Mouse (Mus musculus): ENCODE measurements around the gene P3h1.

The P3h1 gene

DNA sequence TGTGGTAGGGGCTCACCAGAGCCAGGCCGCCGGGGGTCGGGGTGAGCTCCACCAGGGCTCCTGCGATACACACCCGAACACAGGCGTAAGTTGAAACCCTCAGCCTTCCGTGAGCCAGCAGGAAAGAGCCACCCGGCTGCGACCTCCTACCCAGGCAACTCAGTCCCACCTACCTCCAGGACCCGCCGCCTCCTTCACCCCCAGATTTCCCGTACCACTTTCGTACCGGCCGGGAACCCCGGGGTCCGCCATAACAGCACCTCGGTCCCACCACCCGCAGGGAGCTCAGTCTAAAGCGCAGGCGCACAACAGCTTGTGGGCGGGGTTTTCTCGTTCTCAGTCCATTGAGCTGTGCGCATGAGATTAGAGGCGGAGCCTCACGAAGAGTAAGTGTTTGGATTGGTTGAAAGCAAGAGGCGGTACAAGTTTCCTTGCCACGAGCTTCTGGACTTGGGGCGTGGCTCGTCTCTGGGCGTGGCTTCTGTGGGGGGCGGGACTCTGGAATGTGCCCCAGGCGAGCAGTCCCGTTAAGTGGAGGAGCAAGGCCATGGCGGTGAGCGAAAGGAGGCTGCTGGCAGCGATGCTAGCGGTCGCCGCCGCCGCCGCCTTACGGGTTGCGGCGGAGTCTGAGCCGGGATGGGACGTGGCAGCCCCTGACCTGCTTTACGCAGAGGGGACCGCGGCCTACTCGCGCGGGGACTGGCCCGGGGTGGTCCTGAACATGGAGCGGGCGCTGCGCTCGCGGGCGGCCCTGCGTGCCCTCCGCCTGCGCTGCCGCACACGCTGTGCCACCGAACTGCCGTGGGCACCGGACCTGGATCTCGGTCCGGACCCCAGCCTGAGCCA lies at the start of gene P3h1, which contains the start of gene AU022252:
TSS of gene P3h1 (plus strand) at position 506 of the 846 bp plus-strand sequence.
TSS of gene AU022252 (minus strand) at position 303 of the 846 bp plus-strand sequence.
- peak; percentile 99 for DNase-seq

DNA sequence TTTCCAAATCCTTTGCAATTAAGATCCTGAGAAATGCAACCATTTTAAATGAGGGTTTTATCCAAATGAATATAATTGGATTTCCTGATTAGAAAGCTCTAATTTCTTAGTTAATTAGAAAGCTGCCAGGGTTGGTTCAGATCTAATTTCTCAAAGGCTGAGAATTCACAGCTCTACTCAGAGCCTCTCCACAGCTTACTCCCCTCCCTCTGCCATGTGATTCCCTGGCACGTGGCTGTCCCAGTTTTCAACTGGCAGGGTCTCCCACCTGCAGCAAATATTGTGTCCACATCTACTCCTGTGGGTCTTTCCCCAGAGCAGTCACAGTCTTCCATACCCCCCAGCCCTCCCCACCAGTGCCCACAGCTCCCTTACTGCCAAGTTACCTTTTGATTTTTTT lies 49.2 kb upstream of the P3h1 start:
- DNase-seq: no peak

DNA sequence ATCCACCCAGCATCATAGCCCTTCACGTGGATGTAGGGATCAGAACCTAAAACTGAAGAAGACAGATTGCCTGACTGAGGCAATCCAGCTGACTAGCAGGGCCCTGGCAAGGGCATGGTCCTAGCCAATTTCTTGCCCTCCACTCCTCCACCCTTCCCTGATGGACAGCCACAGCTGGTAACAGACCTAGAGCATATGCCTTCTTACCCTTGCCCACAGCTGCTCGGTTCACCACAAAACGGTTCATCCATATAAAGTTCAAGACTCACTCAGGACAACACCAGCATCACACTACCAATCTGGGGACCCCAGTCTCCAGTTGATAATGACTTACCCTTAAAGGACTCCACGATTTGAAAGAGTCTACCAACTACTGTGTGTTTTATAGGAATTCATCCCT lies 46.9 kb upstream of the P3h1 start:
- no peak for DNase-seq

DNA sequence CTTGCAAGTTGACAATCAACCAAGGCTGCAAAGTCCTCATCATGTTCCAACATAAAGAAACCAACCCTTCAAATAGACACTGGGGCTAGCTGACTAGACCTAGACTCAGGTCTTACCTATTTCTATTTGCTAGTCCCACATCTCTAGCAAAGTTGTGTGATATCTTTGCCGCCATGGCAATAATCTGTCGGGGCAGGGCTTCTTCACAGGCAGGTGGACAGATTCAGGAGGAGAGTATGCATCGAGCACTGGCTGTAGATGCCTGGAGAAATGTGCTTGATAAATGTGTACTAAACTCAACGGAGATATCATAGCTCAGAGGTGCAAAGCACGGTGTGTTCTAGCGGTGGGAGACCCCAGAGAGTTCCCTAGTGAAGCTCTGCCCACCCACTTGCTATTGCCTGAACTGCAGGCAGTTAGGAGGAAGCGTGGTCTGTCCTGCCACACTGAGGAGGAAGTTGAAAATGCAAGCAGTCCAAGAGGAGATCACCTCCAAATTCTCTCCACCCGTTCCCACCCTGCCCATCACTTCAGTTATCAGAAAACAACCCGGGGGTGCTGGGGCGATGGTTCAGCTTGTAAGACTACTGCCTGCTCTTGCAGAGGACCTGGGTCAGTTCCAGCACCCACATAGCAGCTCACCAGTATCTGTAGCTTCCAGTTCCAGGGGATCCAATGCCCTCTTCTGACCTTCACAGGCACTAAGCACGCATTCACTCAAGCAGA lies 44.5 kb upstream of the P3h1 start:
- DNase-seq: no peak

DNA sequence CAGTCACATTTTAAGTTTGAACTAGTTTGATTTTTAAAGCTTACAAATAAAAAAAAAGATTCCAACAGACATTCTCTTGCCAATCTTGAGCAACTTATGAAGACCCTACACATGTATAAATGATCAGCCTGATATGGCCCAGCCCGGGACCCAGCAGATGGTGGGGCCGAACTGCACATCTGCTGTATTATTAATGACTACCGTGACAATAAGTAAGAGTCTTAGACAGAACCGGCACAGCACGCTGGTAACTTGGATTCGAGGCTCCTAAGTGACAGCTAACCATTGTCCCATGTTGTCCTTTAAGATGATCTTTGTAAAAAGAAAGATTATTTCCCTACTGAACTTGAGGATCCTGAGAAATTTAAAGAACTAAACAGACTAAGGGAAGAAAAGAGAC lies 43.3 kb upstream of the P3h1 start:
- no peak for DNase-seq

DNA sequence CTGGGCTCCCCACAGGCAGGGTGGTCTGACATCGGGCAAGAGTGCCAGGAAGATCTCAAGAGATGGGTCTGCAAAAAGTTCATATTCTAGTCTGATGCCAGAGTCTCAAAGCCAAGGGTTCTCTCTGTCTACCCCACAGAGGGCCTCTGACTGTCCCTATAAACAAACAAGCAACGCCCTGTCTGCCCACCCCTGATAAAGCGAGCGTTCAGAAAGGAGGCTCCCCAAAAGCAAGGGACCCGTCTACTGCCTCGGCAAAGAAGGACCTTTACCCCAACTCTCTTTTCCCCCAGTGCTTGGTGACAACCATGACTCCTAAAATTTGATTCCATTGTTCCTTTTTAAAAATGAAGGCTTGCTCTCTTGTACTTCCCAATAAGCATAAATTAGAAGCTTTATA lies 42.9 kb upstream of the P3h1 start, which contains the start of gene Ermap:
TSS of gene Ermap (minus strand) at position 148 of the 400 bp plus-strand sequence.
- DNase-seq: no peak

DNA sequence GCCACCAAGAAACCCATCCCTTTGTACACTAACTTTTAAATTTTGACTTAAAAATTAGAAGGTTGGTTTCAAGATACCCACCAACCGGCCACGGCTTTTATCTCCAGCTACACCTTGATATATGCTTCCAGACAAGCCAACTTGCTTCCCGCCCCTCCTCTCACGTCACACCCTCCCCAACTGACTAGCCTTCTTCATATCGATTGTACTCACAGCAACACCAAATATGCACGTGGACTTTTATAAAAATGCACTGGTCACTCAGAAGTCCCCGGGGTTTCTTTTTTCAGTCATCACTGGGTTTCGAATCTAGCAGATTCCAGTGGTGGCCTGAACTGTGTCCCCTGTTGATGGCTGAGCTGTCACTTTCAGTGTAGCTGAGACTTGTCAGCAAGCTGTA lies 42.1 kb upstream of the P3h1 start:
- no peak for DNase-seq

DNA sequence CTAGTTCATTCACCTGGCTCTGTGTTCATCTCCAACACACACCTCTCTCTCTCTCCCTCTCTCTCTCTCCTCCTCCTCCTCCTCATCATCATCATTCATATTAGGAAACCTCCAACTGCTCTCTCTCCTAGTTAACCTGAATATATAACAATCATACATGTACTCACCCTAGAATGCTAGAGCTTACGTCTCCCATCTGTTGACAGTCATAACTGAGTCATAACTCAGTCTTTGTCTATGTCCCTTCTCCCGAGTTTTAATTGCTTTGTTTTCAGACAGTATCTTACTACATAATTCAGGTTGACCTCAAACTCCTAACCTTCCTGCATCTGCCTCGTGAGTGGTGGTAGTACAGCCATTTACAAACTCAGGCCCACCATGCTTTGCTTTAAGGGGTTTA lies 41.4 kb upstream of the P3h1 start:
- no peak for DNase-seq

DNA sequence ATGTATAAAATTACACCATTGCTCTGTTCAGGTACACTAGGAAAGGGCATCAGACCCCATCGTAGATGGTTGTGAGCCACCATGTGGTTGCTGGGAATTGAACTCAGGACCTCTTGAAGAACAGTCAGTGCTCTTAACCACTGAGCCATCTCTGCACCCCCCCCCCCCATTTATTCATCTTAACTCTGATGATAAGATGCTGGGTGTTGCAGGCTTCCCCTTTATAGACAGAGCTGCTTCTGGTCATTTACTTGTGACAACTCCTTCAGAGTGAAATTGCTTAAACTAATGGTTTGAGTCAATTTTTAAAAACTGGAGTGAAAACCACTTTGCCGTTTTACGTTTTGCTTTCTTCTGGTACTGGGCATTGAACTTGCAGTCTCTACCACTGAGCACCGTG lies 40.0 kb upstream of the P3h1 start:
- DNase-seq: no peak

DNA sequence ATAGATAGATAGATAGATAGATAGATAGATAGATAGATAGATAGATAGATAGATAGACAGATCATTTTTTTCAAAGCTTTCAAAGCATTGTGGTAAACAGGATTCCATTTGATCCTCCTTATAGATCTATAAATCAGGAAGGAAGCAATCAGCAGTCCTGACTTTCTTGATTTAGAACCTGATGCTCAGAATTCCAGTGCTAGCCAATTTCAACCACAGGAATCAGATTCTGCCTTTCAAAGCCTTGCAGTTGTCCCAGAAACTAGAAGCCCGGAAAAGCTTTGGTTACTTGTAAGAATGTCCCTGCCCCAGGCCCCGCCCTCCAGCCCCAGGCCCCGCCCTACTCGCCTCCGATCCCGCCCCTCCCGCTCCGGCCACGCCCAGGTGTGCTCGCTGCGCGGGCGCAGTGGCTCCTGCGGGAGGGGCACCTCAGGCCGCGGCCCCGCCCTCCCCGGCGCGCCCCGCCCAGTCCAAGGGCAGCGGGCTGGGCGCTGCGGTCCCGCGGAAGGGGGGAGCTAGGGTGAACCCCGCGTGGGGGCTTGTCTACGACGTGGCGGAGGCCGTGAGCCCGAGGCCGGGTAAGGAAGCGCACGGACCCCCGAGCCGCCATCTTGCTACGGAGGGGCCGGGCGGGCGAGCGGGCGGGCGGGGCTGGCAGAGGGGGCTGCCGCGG lies 37.7 kb upstream of the P3h1 start, which contains the start of gene Svbp:
TSS of gene Svbp (plus strand) at position 398 of the 673 bp plus-strand sequence.
- DNase-seq: peak; percentile 81

DNA sequence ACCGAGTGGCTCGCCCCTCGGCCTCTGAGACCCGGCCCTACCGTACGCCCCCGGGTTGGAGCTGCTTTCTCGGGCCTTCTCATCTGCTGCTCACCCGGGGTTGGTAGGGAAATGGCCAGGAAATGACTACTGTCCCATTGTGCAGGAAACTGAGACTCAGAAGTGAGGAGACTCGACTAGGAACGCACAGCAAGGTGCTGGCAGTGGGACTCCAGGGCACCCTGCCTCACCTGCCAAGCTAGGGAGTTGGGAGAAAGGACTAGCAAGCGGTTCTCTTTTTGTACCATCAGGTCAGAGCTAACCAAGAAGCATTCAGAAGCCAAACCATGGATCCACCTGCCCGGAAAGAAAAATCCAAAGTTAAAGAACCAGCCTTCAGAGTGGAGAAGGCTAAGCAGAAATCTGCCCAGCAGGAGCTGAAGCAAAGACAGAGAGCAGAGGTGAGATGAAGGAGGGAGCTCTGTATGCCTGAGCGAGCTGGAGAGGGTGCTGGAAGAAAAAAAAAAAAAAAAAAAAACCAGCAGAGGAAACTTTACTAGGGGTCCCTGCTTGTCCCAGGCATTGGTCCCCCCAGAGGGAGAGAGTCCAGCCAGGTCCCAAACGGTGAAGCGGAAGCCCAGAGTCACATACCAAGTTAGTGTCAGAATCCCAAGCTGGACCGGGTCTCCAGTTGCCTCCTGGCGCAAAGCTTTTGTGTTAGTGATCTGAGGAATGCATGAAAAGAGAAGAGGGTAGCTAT lies 37.0 kb upstream of the P3h1 start:
- no peak for DNase-seq

DNA sequence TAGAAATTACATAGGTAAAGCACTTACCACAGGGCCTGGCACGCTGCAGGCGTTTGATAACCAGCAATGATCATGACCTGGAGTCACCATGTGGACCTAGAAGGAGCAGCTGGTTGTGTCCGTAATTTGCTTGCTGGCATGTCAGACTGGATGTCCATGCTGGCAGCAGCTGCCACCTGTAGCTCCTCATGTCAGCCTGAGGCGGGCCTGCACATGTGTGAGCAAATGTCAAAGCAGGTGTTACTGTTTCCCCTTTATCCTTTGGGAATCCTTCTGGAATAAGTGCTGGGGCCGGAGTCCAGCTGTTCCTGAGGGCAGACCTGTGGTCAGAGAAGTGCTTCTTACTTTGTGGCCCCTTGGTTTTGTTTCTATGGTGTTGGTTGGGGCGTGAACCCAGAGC lies 34.6 kb upstream of the P3h1 start:
- no peak for DNase-seq

DNA sequence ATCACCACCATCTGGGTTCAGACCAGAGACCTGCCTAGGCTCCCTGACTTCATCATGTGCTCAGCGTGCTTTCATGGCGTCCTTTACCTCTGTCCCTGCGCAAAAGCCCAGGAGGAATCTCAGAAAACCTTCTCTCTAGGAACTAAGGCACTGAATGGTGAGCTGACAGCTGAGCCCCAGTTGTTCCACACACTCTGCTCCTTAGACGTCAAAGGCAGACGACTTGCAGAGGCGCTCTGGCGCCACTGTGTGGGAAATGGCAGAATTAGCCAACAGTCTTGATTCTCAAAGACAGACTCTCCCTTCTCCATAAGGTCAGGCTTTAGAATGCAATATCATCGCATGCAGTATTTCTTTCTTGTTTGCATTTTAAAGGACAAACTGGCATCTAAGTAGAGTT lies 28.0 kb upstream of the P3h1 start:
- DNase-seq: peak; percentile 19

DNA sequence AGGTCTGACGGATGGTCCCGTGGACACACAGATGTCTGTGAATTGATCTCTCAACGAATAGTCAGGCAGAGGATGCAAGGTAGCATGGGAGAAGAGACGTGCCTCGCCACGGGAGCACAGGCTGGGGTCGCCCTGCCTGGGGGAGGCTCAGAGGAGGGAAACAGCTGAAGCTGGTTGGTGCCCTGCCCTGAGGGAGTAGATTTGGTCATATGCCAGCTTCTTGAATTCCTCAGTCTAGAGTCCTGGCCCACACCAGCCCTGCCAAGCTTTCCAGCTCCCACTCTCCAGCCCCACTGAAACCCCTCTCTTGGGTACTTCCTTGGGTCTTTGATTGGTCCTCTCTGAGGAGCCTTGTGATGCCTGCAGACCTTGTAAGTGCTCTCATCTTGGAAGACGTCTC lies 16.0 kb upstream of the P3h1 start:
- DNase-seq: no peak

DNA sequence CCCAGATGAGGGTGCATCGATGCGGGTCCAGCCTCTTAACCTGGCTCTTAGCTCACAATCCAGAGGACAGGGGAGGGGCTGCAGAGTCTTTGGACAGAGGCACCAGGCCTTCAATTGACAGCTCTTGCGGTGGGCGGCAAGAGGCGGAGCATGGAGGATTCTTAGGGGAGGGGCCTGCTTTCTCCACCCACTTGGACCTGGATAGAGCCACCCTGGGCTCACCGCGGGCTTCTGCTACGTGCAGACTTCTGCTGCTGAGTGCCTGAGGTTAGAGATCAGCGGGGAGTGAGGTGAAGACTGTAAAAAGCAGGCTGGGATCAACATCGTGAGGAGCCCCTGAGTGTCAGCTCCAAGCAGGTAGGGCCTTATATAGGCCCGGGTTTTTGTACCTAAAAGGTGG lies 14.5 kb upstream of the P3h1 start, which contains the start of gene Tmem269:
TSS of gene Tmem269 (minus strand) at position 49 of the 400 bp plus-strand sequence.
- DNase-seq: no peak

DNA sequence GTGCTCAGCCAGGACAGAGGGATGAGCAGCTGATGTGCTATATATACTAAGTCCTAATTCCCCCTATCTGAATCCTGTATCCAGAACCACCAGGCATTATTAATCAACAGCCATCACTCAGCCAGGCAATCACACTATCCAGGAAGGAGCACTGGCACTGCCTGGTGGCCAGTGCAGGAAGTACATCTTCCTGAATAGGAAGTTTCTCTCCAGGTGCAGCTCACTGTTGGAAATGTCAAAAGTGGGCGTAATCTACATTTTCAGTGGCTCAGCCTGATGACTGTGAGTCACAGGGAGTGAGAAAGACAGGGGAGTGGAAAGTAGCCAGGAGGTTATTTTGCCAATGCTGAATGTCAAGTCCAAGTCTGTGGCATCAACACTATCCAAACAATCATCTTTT lies 9.0 kb upstream of the P3h1 start:
- no peak for DNase-seq

DNA sequence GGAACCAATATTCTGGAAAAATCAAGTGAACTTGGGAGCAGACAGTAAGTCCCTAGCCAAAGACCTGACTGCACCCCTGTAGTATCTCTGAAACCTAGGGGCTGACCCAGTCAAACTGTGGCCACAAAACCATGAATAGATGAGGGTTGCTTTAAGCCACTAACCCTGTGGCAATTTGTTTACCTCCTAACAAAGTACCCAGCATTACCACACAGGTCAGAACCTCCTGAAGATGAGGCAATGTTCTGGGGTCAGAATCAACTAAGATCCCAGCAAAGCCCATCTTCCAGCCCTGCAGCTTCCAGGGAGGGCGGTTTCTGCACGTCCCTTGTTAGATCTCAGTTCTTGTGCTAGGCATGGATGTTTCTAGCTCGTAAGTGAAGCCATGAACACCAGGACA lies 8.2 kb upstream of the P3h1 start:
- no peak for DNase-seq

DNA sequence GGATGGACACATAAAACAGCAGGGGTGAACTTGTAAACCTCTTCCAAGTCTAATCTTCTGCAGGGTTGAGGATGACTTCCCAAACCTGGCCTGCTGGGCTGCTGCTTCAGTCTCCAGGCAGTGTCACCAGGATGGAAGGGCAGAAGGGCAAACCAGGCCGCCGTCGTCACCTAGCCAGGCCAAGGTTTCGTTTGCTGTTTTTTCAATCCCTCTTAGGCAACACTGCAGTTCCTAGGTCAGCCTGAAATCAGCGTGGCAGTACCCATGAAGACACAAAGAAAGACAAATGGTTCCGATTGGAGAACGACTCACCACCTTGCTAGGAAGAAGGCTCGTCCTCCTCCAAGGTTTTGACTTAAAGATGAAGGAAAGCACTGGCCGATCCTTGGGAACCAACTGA lies 7.0 kb upstream of the P3h1 start:
- DNase-seq: no peak

DNA sequence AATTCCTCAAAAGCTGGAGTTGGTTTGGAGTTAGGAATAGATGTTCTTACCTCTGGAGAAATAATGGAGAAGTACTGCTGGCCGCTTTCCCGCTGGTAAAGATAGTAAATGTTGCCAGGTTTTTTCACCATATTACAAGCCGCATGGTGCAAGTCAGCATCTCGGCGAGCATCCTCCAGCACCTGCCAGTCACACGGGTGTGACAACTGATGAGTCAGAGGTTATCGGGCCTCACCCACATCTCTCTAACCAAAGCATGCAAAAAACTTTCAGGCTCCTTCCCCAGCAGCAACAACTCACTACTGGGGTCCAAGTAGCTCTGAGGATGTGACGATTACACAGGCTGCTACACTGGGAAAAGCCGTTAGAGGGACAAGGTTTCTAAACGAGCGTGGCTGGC lies 6.0 kb upstream of the P3h1 start:
- DNase-seq: no peak

DNA sequence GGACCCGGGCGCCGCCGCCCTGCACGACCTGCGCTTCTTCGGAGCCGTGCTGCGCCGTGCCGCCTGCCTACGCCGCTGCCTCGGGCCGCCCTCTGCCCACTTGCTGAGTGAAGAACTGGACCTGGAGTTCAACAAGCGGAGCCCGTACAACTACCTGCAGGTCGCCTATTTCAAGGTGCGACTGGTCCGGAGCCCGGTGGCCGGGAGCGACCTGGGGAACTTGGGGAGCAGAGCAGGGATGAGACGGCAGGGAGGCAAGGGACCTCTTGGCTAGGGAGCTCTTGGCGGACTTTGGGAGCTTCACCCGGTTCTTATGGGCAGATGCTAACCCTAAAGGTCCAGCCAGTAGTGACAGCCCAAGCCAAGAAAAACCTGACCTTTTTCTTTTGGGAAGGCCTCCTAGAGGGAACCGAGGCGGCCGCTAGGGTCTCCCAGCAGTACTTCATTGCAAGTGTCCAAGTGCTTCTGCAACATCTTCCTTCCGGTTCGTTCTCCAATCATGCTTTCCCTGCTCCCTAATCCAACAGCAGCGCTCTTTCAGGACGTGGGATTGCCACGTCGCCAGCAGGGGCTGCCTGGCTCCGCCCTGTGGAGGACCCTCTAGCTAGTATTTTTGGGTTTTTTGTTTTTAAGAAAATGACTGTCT lies 664 bp downstream of the P3h1 start:
- no peak for DNase-seq

DNA sequence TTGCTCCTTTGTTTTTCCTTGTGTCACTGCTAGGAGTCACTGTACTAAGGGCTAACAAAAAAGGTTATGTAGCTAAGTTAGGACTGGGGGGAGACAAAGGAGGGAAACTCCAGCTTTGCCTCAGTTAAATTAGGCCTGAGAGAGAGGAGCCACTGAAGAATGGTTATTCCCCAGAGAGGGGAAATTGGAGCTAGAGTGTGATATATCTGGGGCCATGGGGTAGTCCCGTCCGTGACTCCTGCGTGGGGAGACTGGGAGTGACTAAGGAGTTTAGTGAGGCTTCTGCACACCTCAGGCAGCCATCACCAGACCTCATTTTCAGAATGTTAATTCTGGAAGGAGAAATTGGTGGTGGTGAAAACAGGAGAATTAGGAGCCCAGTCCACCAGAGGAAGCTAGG lies 1.6 kb downstream of the P3h1 start:
- DNase-seq: no peak

DNA sequence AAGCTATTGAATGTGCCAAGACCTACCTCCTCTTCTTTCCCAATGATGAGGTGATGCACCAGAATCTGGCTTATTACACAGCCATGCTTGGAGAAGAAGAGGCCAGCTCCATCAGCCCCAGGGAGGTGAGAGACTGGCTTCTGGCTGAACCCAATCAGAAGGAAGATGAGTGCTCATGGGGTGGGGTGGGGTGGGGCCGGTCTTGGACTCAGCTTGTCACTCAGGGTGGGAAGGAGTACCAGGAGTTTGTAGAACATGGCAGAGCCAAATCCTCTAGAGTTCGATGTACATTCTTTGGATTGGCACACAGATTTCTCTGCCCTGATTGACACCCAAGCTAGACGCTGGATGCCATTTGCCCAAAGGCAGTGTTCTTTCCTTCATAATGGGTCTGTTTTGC lies 5.9 kb downstream of the P3h1 start:
- no peak for DNase-seq

All from cerebellum, adult 8-10 months (tissue).